Mouse (Mus musculus): ENCODE measurements around the gene Pola2.
A peak's percentile ranks its signal among the peaks of the same experiment; 100 is the strongest.

Pola2 gene

DNA sequence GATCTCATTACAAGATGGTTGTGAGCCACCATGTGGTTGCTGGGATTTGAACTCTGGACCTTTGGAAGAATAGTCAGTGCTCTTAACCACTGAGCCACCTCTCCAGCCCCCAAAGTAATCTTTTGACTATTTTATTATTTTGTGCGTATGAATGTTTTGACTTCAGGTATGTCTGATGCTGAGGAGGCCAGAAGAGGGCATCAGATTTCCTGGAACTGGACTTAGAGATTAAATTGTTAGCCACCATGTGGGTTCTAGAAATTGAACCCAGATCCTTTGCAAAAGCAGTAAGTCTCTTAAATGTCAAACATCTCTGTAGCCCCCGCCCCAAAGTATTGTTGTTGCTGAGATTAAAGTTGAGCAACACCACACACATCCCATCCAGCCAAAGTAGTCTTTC lies 1.9 kb upstream of the Pola2 start:
- DNase-seq (ENCODE audit: low read depth, low spot score), result no peak

DNA sequence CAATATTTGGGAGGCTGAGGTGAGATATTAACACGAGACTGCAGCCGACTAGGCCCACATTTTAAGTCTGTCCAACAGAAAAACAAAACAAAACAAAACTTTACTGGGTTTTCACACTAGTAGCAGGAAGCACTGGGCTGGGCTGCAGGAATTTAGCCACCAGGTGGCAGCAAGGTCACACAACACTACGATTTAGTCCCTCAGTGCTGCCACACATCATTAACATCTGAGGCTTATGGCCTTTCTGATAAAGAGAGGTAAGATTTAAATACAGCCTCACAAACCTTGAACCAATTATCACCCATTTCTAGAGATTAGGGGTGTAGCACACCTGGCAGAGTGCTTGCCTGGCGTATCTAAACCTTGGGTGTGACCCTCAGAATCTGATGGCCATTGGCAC lies 1.3 kb upstream of the Pola2 start:
- DNase-seq (ENCODE audit: low read depth, low spot score), result peak; percentile 87

DNA sequence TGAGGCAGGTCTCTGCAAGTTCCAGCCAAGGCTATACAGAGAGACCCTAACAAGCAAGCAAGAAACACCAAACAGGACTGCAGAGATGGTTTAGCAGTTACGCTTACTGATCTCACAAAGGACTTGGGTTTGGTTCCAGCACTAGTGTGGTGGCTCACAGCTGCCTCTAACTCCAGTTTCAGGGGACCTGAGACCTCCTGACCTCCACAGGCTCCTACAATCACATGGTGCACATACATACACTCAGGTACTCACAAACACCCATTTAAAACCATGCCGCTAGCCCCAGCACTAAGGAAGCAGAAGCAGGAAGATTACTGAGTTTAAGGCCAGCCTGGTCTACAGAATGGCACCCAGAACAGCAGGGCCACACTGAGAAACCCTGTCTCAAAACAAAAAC lies 802 bp upstream of the Pola2 start:
- no peak for DNase-seq (ENCODE audit: low read depth, low spot score)

DNA sequence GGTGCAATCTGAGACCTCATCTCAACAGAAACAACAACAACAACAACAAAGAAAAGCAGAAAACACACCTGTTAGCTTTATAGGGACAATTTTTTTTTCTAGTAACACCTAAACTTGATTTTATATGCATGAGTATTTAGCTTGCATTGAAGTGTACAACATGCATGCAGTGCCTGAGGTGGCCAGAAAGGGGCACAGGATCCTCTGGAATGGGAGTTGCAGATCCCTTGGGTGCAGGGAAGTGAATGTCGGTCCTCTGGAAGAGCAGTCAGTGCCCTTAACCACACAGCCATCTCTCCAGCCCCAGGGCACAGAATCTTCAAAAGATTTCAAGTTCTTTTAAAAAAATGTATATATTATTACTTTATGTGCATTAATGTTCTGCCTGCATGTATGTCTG lies 1.4 kb downstream of the Pola2 start:
- DNase-seq (ENCODE audit: low read depth, low spot score), result peak; percentile 40

DNA sequence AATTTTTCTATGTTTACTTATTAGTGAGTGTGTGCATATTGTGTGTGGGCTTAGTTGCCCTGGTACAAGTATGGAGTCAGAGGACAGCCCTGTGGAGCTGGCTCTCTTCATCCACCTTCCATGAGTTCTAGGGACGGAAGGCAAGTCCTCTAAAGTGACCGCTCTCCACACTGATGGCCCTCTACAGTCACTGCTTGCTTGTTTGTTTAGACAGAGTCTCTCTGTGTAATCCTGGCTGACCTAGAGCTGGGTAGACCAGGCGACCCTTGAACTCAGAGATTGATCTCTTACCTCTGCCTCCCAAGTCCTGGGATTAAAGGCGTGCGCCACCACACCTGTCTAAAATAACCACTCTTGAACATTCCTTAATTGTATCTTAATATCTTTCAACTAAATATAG lies 6.6 kb downstream of the Pola2 start:
- DNase-seq (ENCODE audit: low read depth, low spot score), result no peak

DNA sequence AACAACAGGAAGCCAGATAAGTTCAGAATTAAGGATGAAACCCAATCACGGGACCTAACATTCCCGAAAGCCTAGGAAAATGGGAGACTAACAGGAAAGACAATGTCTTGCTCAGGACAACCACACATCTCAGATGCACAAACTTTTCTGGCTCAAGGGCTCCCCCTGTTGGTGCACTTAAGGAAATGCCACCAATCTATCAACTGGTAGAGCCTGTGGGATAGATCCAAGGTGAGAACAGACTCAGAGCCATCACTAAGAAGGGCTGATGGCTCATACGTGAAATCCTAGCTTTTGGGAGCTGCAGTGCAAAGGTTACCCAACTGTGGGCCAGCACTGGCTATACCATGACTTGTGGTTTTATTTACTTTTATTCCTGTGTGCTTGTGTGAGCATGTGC lies 7.3 kb downstream of the Pola2 start:
- DNase-seq (ENCODE audit: low read depth, low spot score), result peak; percentile 87

DNA sequence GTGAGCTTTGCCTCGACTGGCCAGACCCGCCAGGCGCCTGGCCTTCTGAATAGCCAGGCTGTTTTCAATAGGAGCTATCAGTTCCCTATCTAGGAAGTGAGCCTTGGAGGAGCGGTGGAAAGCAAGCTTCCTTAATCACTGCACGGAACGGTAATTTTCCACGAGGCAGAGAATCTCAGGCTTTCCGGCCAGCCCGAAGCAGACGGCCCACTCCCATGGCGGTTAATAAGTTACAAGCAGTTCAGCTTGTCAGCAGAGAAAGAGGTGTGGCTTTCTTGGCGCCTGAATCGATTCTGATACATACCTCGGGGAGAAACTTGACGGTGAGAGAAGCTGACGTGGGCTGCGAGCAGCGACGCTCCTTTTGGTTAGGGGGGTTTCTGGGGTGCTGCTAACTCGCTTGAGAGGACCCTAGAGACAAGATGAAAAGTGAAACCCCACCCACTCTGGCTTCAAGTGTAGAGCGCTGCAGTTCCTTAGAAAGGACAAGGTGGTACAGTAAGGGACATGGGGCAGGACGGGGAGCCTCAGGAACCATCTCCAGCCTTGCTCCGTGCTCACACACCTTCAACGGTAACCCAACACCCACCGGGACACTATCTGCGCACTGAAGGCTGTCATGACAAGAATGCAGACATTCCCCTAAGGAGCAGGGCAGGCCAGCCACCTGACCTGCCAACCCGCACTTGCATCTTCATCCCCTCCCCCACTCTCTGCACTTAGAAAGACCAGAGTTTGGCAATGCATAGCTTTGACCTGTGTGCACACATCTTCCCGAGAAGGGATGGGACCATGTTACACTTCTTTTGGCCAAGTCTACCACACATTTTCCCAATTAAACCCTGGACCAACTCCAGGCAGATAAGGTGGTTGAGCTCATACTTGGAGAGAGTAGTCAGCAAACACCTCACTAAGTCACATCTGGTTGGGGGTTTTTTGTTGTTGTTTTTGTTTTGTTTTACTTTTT lies 8.0 kb downstream of the Pola2 start:
- DNase-seq (ENCODE audit: low read depth, low spot score), result peak; percentile 37

DNA sequence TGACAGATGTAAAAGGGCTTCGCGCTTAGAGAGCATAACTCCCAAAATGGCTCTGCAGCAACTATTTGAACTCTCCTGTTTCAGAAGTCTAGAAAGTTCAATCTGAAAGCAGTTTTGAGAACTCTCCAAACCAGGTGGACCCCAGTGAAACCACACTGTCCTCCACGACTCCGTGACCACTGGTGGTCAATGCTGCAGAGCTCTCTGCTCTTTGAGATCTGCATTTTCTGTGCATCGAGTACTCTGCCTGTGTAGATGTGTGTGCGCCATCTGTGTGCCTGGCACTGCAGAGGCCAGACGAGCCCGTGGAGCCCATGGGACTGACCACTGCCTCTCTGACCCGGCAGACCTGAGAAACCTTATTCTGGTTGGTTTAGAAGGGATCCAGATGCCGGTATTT lies 9.1 kb downstream of the Pola2 start:
- no peak for DNase-seq (ENCODE audit: low read depth, low spot score)

GRCm38 (mm10) chr19:5954031-5954710 lies 9.8 kb downstream of the Pola2 start:
- peak; percentile 63 for DNase-seq (ENCODE audit: low read depth, low spot score)

- DNase-seq (ENCODE audit: low read depth, low spot score), result no peak
Observed at GRCm38 (mm10) chr19:5953201-5953770, 10.7 kb downstream of the Pola2 start.

DNA sequence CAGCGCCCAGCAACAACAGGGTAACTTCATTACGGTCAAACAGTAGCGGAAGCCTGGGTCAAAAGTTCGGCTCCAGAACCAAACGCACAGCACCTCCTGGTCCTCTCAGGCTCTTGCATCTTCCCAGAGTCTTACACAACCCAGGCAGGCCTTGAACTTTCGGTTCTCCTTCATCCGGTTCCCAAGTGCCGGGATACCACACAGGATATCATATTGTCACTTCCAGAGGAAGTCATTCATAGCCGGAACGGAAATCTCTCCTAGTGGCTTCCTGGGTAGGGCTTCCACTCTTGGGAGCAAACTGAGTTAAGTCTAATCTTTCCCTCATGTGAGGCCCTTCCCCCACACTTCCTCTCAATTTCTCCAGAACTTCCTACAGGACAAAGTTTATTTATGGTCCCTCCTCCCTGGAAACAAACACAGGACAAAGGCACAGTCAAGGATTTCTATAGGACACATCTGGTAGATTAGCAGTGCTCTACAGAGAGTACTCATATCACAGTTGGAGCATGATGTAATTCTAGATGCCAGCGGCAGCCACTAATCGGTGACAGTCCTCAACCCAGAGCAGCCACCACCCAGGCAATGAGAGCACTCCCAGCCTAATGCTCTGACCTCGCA lies 11.8 kb downstream of the Pola2 start:
- DNase-seq (ENCODE audit: low read depth, low spot score), result no peak

DNA sequence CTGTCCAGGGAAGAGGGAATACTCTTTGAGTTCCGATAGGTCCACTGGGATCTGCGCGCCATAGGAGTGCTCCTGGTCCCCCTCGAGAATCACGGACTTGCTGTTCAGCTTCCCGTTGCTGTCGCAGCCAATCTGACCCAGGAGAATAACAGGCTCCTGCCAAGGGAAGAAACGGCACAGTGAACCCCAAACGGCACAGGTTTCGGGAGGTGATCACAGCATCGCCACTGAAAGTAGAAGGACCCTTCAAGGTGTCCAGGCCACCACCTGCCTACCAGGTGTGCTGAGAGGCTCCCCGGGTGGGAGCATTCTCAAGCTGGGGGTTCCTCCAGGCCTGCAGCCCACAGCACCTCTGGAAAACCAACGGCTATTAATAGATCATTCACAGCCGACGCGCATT lies 12.4 kb downstream of the Pola2 start:
- no peak for DNase-seq (ENCODE audit: low read depth, low spot score)

- no peak for DNase-seq (ENCODE audit: low read depth, low spot score)
Observed at GRCm38 (mm10) chr19:5950218-5950617, 13.8 kb downstream of the Pola2 start.

GRCm38 (mm10) chr19:5945891-5946290 lies 18.1 kb downstream of the Pola2 start:
- DNase-seq (ENCODE audit: low read depth, low spot score), result no peak

DNA sequence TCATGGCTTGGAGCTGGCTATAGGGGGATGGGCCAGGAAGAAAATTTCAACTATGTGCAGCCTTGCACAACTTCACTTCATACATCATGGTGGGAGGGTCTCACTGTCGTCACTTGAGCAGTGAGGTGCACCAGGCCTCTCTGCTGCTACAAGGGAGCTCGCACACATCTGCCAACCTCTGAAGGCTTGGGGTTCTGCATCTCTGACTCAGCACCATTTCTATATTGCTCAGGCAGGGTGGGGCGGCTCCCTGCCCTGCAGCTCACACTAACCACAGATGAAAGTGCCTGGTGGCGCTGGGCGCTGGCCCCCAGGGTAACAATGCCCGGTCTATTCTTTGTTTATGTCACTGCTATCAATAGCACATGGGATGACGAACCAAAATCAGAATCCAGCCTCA lies 19.0 kb downstream of the Pola2 start:
- no peak for DNase-seq (ENCODE audit: low read depth, low spot score)

GRCm38 (mm10) chr19:5944145-5944544 lies 19.9 kb downstream of the Pola2 start:
- DNase-seq (ENCODE audit: low read depth, low spot score), result no peak

DNA sequence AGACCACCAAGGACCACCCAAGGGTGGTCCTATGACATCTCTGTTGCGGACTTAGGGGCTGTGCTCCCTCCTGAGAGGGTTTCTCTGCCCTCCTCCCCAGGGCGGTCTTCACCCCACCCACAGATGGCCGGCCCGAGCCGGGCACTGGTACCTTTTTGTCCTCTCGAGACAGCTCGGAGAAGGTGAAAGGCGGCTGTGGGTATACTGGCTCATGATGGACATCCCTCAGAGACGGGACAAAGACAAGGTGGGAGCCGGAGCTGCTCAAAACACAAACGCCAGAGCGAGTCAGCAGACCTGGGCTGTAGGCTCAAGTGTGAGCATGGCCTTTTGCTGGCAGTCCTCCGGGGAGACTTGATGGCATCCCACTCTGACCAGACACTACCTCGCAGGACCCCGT lies 20.6 kb downstream of the Pola2 start:
- no peak for DNase-seq (ENCODE audit: low read depth, low spot score)

GRCm38 (mm10) chr19:5942581-5942980 lies 21.4 kb downstream of the Pola2 start:
- no peak for DNase-seq (ENCODE audit: low read depth, low spot score)

DNA sequence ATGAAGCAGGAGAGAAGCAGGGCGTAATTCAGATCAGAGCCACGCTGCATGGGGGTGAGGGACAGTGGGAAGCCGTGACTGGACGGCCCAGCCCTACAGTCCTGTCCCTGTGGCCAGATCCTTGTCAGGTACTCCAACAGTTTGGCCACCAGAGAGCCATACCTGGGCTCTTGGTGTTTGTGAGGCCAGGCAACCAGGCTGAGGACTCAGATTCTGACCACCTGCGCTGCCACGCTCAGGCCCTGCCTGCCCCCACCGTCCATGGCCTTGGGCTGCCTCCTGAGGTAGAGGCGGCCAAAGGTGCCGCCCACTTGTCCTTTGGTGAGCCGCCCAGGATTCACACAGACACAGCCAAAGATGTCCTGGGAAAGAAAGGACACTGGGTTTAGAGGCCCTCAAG lies 23.3 kb downstream of the Pola2 start:
- DNase-seq (ENCODE audit: low read depth, low spot score), result no peak

GRCm38 (mm10) chr19:5940173-5940572 lies 23.8 kb downstream of the Pola2 start:
- DNase-seq (ENCODE audit: low read depth, low spot score), result no peak

- no peak for DNase-seq (ENCODE audit: low read depth, low spot score)
Observed at GRCm38 (mm10) chr19:5939715-5940114, 24.3 kb downstream of the Pola2 start.

DNA sequence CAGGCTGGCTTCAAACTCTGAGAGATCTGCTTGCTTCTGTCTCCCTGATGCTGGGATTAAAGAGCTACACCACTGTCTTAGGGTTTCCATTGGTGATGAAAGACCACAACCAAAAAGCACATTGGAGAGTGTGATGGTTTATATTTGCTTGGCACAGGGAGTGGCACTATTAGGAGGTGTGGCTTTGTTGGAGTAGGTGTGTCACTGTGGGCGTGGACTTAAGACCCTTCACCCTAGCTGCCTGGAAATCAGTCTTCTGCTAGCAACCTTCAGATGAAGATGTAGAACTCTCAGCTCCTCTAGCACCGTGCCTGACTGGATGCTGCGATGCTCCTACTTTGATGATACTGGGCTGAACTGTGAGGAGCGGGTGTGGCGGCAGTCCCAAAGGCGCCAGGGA lies 25.5 kb downstream of the Pola2 start:
- no peak for DNase-seq (ENCODE audit: low read depth, low spot score)
